Comparison of ENCODE assay signal across 8 mouse cellular contexts in genomic region chr2:122667856-122668255, GRCm38 (mm10). TPM values are rescaled to one million over a fixed set of nuclear protein-coding genes. Genes with fewer than 3 reads are reported as not detected.
DNase-seq lines count a peak whose midpoint lies in the region; ATAC-seq and TF ChIP-seq lines count a peak whose summit lies in the region.

No protein-coding gene starts in this region.

- no peak for TF ChIP-seq POLR2A in bone marrow, adult 2 months (IDR thresholded peaks at IDR 0.05; ENCODE audit: borderline replicate concordance, control insufficient read depth, low read depth, low read length)

- peak; percentile 51 for DNase-seq in heart, adult 11 months
- DNase-seq in heart, adult 9 months (ENCODE audit: low spot score in 2 of 2) = no peak
- DNase-seq in right cerebral cortex, adult 2 months (ENCODE audit: low spot score in 2 of 2) = peak; percentile 37 to 62
- no peak for DNase-seq in right cerebral cortex, postnatal 25 days

- no peaks in the 10 kb centered on the region for H3K27me3 ChIP-seq in intestine, postnatal 0 days (replicated peaks; ENCODE audit: control insufficient read depth, insufficient read depth, low read length)
- no peaks in the 10 kb centered on the region for H3K27me3 ChIP-seq in forebrain, embryonic 13.5 days

- no peak overlapping the region for H3K27ac ChIP-seq in bone marrow, adult 2 months (ENCODE audit: control insufficient read depth, insufficient read depth, low read depth, low read length, poor library complexity)
- H3K27ac ChIP-seq in intestine, postnatal 0 days (ENCODE audit: low read depth, low read length) = no peak overlapping the region
- no peak overlapping the region for H3K27ac ChIP-seq in forebrain, embryonic 13.5 days

- no peak overlapping the region for H3K4me2 ChIP-seq in intestine, postnatal 0 days (replicated peaks; ENCODE audit: low read depth)
- no peak overlapping the region for H3K4me2 ChIP-seq in forebrain, embryonic 13.5 days

- no peaks in the 10 kb centered on the region for H3K36me3 ChIP-seq in intestine, postnatal 0 days (ENCODE audit: control insufficient read depth, insufficient read depth)
- H3K36me3 ChIP-seq in forebrain, embryonic 13.5 days (ENCODE audit: poor library complexity, severe bottlenecking) = no peaks in the 10 kb centered on the region

- 20% methylated on average over 5 of the region's 5 CpGs for WGBS in bone marrow, adult 2 months
- 25% methylated on average over 5 of the region's 5 CpGs for WGBS in intestine, postnatal 0 days
- WGBS in forebrain, embryonic 13.5 days = 54% methylated on average over 5 of the region's 5 CpGs

- H3K4me1 ChIP-seq in bone marrow, adult 2 months (ENCODE audit: control insufficient read depth, insufficient read depth, low read length) = peaks cover 3% of the 10 kb centered on the region; the same call in 1 of the 2 replicates
- no peaks in the 10 kb centered on the region for H3K4me1 ChIP-seq in intestine, postnatal 0 days (replicated peaks; ENCODE audit: control insufficient read depth, insufficient read depth, low read length)
- no peaks in the 10 kb centered on the region for H3K4me1 ChIP-seq in forebrain, embryonic 13.5 days

- no peak for ATAC-seq in intestine, postnatal 0 days
- ATAC-seq in neutrophil, adult 5-6 weeks (ENCODE audit: extremely low read depth, insufficient number of reproducible peaks, low FRiP score, poor library complexity, severe bottlenecking) = peak; percentile 40; the same call in 1 of the 2 replicates
- ATAC-seq in forebrain, embryonic 13.5 days = no peak

- TF ChIP-seq CTCF in bone marrow, adult 2 months (IDR thresholded peaks at IDR 0.05; ENCODE audit: control insufficient read depth, insufficient read depth, low read length) = peak; percentile 41
- peak; percentile 82 for TF ChIP-seq CTCF in intestine, postnatal 0 days (IDR thresholded peaks at IDR 0.05; ENCODE audit: low read depth)

- no peak overlapping the region for H3K9ac ChIP-seq in intestine, postnatal 0 days (ENCODE audit: low read depth, low read length)
- no peak overlapping the region for H3K9ac ChIP-seq in forebrain, embryonic 13.5 days

- H3K4me3 ChIP-seq in bone marrow, adult 2 months (replicated peaks; ENCODE audit: control insufficient read depth, low read depth, low read length) = no peak overlapping the region
- H3K4me3 ChIP-seq in intestine, postnatal 0 days (ENCODE audit: low read depth, low read length) = no peak overlapping the region
- no peak overlapping the region for H3K4me3 ChIP-seq in forebrain, embryonic 13.5 days

- H3K9me3 ChIP-seq in intestine, postnatal 0 days (ENCODE audit: control insufficient read depth) = no peaks in the 10 kb centered on the region
- no peaks in the 10 kb centered on the region for H3K9me3 ChIP-seq in forebrain, embryonic 13.5 days (replicated peaks)

RNA-seq across cellular contexts. Expression of gene AA467197, which starts 31.1 kb away (rescaled TPM):
- 8.0 and 31.5 TPM in 2 replicates for polyA plus RNA-seq in bone marrow, adult 2 months (2011; ENCODE audit: insufficient read depth, insufficient read length, low replicate concordance, missing spikeins)
- polyA plus RNA-seq in intestine, postnatal 0 days (2015; fragmentation: Nextera tagmentation; extraction: Ambion mirVana) = 31.7 and 38.4 TPM in 2 replicates
- total RNA-seq in neutrophil, adult 5-6 weeks (2017) = 32.9 and 41.8 TPM in 2 replicates
- polyA plus RNA-seq in forebrain, embryonic 13.5 days (2015; fragmentation: Nextera tagmentation; extraction: Ambion mirVana) = 0.60 TPM in 1 of 2 replicates, not detected in the other

RNA-seq across cellular contexts. Expression of gene Slc30a4, which starts 34.6 kb away (rescaled TPM):
- 0.18 and 2.8 TPM in 2 replicates for polyA plus RNA-seq in bone marrow, adult 2 months (2011; ENCODE audit: insufficient read depth, insufficient read length, low replicate concordance, missing spikeins)
- polyA plus RNA-seq in intestine, postnatal 0 days (2015; fragmentation: Nextera tagmentation; extraction: Ambion mirVana) = 13.4 and 13.7 TPM in 2 replicates
- 10.8 and 11.4 TPM in 2 replicates for total RNA-seq in neutrophil, adult 5-6 weeks (2017)
- 4.4 and 4.7 TPM in 2 replicates for polyA plus RNA-seq in forebrain, embryonic 13.5 days (2015; fragmentation: Nextera tagmentation; extraction: Ambion mirVana)

RNA-seq across cellular contexts. Expression of gene Gatm, which starts 56.8 kb away (rescaled TPM):
- polyA plus RNA-seq in bone marrow, adult 2 months (2011; ENCODE audit: insufficient read depth, insufficient read length, low replicate concordance, missing spikeins) = 16.6 and 19.8 TPM in 2 replicates
- polyA plus RNA-seq in intestine, postnatal 0 days (2015; fragmentation: Nextera tagmentation; extraction: Ambion mirVana) = 184 and 255 TPM in 2 replicates
- 0.37 and 1.0 TPM in 2 replicates for total RNA-seq in neutrophil, adult 5-6 weeks (2017)
- polyA plus RNA-seq in forebrain, embryonic 13.5 days (2015; fragmentation: Nextera tagmentation; extraction: Ambion mirVana) = 16.2 and 17.3 TPM in 2 replicates

Comparison
In these comparisons a context has a peak if more than half of its experiments do, and no peak if none do; other contexts are left out.
1. DNase-seq: peak in heart, adult 11 months (single experiment) and right cerebral cortex, adult 2 months (2 of 2); none in heart, adult 9 months (0 of 2) and right cerebral cortex, postnatal 25 days (single experiment).